Mouse (Mus musculus): ENCODE data around the gene 4931406C07Rik. TPM values are rescaled to one million over a fixed set of nuclear protein-coding genes. Genes with fewer than 3 reads are reported as not detected.
A peak's percentile ranks its signal among the peaks of the same experiment; 100 is the strongest.

The 4931406C07Rik gene
- polyA plus RNA-seq, 1 experiment from 2014 or later: 12.2 TPM

DNA sequence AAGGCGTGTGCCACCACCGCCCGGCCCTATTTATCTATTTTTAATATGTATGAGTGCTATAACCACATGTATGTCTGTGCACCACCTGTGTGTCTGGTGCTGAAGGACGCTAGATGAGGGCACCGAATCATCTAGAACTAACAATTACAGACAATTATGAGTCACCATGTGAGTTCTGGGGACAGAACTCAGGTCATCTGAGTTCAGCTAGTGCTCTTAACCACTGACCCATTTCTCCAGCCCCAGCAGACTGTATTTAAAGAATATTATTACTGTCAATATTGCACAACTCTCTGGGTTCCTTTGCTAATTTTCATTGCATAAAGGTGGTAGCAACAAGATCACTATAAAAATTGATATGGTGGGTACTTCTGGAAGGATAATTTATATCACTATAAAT lies 6.2 kb downstream of the 4931406C07Rik start:
- Histone ChIP-seq H3K36me3 (replicated peaks; ENCODE audit: control insufficient read depth, insufficient read depth) (peaks cover 12% of the 10 kb centered on the region), H3K27me3 (ENCODE audit: control insufficient read depth, insufficient read depth, low read length) (no peaks in the 10 kb centered on the region), H3K4me1 (replicated peaks; ENCODE audit: control insufficient read depth, insufficient read depth, low read length) (no peaks in the 10 kb centered on the region), H3K4me3 (replicated peaks; ENCODE audit: low read length) (no peak overlapping the region), H3K4me2 (replicated peaks) (no peak overlapping the region), H3K9ac (no peak overlapping the region), H3K9me3 (ENCODE audit: control insufficient read depth, low read length) (no peaks in the 10 kb centered on the region), H3K27ac (no peak overlapping the region)
- no peak for ATAC-seq (ENCODE audit: low FRiP score)
- 91% methylated on average over 5 of the region's 5 CpGs for whole genome bisulfite sequencing
- no peak for DNase-seq (ENCODE audit: low spot score)

DNA sequence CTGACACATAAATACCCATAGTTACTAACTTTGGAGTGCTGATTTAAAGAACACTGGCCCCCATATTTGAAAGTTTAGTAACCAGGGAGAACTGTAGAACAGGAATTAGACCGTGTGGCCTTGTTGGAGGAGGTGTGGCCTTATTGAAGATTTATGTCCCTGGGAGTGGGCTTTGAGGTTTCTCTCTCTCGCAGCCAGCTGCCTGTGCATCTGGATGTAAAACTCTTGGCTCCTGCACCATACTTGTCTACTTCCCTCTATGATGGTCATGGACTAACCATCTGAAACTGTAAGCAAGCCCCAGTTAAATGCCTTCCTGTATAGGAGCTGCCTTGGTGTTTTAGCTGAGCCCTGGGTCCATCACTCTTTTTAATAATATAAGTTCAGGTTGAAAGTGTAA lies 7.8 kb downstream of the 4931406C07Rik start:
- H3K4me2 ChIP-seq (replicated peaks): no peak overlapping the region
- DNase-seq (ENCODE audit: low spot score) (no peak), ATAC-seq (ENCODE audit: low FRiP score) (no peak)
- no peak overlapping the region for H3K27ac ChIP-seq
- H3K9me3 ChIP-seq (ENCODE audit: control insufficient read depth, low read length): no peaks in the 10 kb centered on the region
- no peak overlapping the region for H3K9ac ChIP-seq
- H3K4me3 ChIP-seq (replicated peaks; ENCODE audit: low read length): no peak overlapping the region
- H3K27me3 ChIP-seq (ENCODE audit: control insufficient read depth, insufficient read depth, low read length): no peaks in the 10 kb centered on the region
- H3K36me3 ChIP-seq (replicated peaks; ENCODE audit: control insufficient read depth, insufficient read depth): peaks cover 13% of the 10 kb centered on the region
- WGBS: 63% methylated on average over 2 of the region's 2 CpGs
- H3K4me1 ChIP-seq (replicated peaks; ENCODE audit: control insufficient read depth, insufficient read depth, low read length): no peaks in the 10 kb centered on the region

DNA sequence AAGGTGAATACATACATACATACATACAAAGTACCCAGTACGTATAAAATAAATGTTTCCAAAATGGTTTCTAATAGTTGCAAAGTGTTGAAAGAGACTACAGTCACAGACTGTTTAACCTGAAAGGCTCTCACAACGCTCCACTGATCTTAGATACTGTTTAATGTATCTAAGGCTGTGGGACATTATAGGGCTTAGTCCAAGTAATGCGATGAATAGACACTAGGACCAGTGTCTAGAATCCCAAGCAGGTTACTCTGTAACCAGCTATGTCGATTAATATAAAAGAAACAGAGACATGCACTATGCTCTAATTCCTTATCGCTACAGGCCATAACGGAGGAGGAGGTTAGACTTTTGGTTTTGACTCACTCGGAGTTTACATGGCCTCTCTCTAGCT lies 9.1 kb downstream of the 4931406C07Rik start:
- no peak overlapping the region for H3K27ac ChIP-seq
- no peaks in the 10 kb centered on the region for H3K27me3 ChIP-seq (ENCODE audit: control insufficient read depth, insufficient read depth, low read length)
- 85% methylated on average over 7 of the region's 7 CpGs for WGBS
- no peaks in the 10 kb centered on the region for H3K4me1 ChIP-seq (replicated peaks; ENCODE audit: control insufficient read depth, insufficient read depth, low read length)
- no peaks in the 10 kb centered on the region for H3K9me3 ChIP-seq (ENCODE audit: control insufficient read depth, low read length)
- no peak overlapping the region for H3K4me3 ChIP-seq (replicated peaks; ENCODE audit: low read length)
- peaks cover 18% of the 10 kb centered on the region for H3K36me3 ChIP-seq (replicated peaks; ENCODE audit: control insufficient read depth, insufficient read depth)
- H3K9ac ChIP-seq: no peak overlapping the region
- H3K4me2 ChIP-seq (replicated peaks): no peak overlapping the region
- no peak for DNase-seq (ENCODE audit: low spot score)
- no peak for ATAC-seq (ENCODE audit: low FRiP score)

DNA sequence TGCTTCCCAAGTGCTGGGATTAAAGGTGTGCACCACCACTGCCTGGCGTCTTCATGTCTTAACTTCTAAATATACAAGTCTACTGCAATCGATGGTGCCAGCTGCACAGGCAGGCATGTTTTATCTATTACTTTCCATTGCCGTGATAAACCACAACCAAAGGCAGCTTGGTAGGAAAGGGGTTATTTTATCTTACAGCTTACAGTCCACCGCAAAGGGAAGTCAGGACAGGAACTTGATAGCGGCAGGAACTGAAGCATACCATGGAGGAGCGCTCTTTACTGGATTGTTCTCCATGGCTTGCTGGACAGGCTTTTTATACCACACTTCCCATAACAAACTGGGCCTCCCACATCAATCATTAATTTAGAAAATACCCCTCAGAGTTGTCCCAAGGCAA lies 17.0 kb downstream of the 4931406C07Rik start:
- H3K9ac ChIP-seq: no peak overlapping the region
- H3K4me1 ChIP-seq (replicated peaks; ENCODE audit: control insufficient read depth, insufficient read depth, low read length): no peaks in the 10 kb centered on the region
- no peaks in the 10 kb centered on the region for H3K9me3 ChIP-seq (ENCODE audit: control insufficient read depth, low read length)
- DNase-seq (ENCODE audit: low spot score) (no peak), ATAC-seq (ENCODE audit: low FRiP score) (no peak)
- no peak overlapping the region for H3K4me3 ChIP-seq (replicated peaks; ENCODE audit: low read length)
- 90% methylated on average over 6 of the region's 6 CpGs for WGBS
- no peak overlapping the region for H3K27ac ChIP-seq
- no peak overlapping the region for H3K4me2 ChIP-seq (replicated peaks)
- peaks cover 26% of the 10 kb centered on the region for H3K36me3 ChIP-seq (replicated peaks; ENCODE audit: control insufficient read depth, insufficient read depth)
- H3K27me3 ChIP-seq (ENCODE audit: control insufficient read depth, insufficient read depth, low read length): no peaks in the 10 kb centered on the region

DNA sequence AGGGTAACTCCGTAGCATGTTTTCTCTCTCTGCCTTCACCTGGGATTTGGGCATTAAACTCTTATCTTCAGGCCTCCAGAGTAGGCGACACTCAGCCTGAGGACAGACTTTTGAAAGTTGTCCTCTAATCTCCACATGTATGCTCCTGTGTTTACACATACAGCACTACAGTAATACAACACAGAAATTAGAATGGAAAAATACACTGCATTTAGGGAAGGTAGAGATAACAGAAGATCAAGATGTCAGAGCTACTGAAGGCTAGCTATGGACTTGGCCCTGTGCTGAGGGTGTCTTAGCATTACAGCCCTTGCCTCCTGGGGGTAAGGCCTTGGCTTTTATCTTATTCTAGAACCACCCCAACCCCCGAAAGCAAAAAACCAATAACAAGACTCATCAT lies 17.8 kb downstream of the 4931406C07Rik start:
- peaks cover 25% of the 10 kb centered on the region for H3K36me3 ChIP-seq (replicated peaks; ENCODE audit: control insufficient read depth, insufficient read depth)
- ATAC-seq (ENCODE audit: low FRiP score): no peak
- 94% methylated on average over 3 of the region's 3 CpGs for WGBS
- H3K4me1 ChIP-seq (replicated peaks; ENCODE audit: control insufficient read depth, insufficient read depth, low read length): no peaks in the 10 kb centered on the region
- H3K9me3 ChIP-seq (ENCODE audit: control insufficient read depth, low read length): no peaks in the 10 kb centered on the region
- no peak for DNase-seq (ENCODE audit: low spot score)
- H3K9ac ChIP-seq: no peak overlapping the region
- H3K27ac ChIP-seq: no peak overlapping the region
- no peak overlapping the region for H3K4me2 ChIP-seq (replicated peaks)
- no peaks in the 10 kb centered on the region for H3K27me3 ChIP-seq (ENCODE audit: control insufficient read depth, insufficient read depth, low read length)
- H3K4me3 ChIP-seq (replicated peaks; ENCODE audit: low read length): no peak overlapping the region

DNA sequence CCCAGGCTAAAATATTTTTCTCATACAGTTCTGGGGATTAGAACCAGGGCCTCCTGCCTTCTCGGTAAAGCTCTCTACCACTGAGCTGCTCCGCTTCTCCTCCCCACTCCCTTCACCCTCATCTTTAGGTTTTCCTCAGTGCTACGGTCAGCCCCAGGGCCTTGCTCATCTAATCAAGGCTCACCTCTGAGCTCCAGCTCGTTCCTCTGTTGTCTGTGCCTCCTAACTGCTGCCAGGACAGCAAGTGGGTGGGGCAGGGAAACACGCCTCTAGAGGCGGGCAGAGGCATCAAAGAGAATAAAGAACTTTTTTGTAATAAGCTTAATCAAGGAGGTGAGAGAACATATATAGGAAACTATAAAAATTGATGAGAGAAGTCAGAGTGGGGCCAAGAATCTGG lies 18.4 kb downstream of the 4931406C07Rik start:
- WGBS: 57% methylated on average over 6 of the region's 6 CpGs
- no peak overlapping the region for H3K27ac ChIP-seq
- ATAC-seq (ENCODE audit: low FRiP score): no peak

DNA sequence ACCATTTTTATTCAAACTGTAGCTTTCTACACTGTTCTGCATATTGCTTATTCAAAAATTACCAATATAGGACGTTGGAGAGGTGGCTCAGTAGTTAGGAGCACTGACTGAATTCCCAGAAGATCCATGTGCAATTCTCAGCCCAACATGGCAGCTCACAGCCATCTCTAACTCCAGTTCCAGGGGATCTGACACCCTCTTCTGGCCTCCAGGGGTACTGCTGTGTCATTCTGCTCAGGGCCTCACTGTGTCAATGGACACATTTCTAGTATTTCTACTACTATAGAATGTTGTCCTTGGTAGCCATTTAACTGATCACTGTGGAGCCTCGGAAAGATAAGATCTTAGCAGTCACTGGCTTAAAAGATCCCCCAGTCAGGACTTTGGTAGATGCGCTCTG lies 20.8 kb downstream of the 4931406C07Rik start:
- no peak overlapping the region for H3K4me3 ChIP-seq (replicated peaks; ENCODE audit: low read length)
- 68% methylated on average over 3 of the region's 3 CpGs for WGBS
- no peak overlapping the region for H3K27ac ChIP-seq
- no peak overlapping the region for H3K4me2 ChIP-seq (replicated peaks)
- H3K27me3 ChIP-seq (ENCODE audit: control insufficient read depth, insufficient read depth, low read length): no peaks in the 10 kb centered on the region
- ATAC-seq (ENCODE audit: low FRiP score) (no peak), DNase-seq (ENCODE audit: low spot score) (no peak)
- H3K9ac ChIP-seq: no peak overlapping the region
- H3K36me3 ChIP-seq (replicated peaks; ENCODE audit: control insufficient read depth, insufficient read depth): peaks cover 22% of the 10 kb centered on the region
- no peaks in the 10 kb centered on the region for H3K9me3 ChIP-seq (ENCODE audit: control insufficient read depth, low read length)
- peaks cover 4% of the 10 kb centered on the region for H3K4me1 ChIP-seq (replicated peaks; ENCODE audit: control insufficient read depth, insufficient read depth, low read length)

More for the DNA sequence above, 18.4 kb downstream of the 4931406C07Rik start:
- Histone ChIP-seq H3K4me2 (replicated peaks) (no peak overlapping the region), H3K27me3 (ENCODE audit: control insufficient read depth, insufficient read depth, low read length) (no peaks in the 10 kb centered on the region), H3K4me3 (replicated peaks; ENCODE audit: low read length) (no peak overlapping the region), H3K36me3 (replicated peaks; ENCODE audit: control insufficient read depth, insufficient read depth) (peaks cover 20% of the 10 kb centered on the region), H3K4me1 (replicated peaks; ENCODE audit: control insufficient read depth, insufficient read depth, low read length) (no peaks in the 10 kb centered on the region), H3K9ac (no peak overlapping the region), H3K9me3 (ENCODE audit: control insufficient read depth, low read length) (no peaks in the 10 kb centered on the region)
- DNase-seq (ENCODE audit: low spot score): no peak

DNA sequence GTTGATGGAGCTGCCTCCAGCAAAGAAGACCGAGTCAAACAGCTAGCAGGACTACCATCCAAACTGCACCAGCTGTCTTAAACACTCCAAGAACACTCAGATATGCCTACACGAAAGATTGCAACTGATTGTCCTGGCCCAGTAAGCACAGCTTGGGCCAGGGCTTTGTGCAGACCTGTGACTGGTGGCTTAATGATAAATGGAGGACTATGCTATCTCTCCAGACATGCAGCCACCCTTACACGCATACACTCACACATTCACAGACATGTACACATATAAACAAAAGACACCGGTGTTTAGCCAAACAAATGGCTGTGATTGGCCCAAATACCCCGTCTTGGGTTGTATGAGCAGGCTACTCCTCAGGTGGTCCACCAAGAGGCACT lies 25.8 kb downstream of the 4931406C07Rik start:
- WGBS: 48% methylated on average over 5 of the region's 5 CpGs
- Histone ChIP-seq H3K27me3 (ENCODE audit: control insufficient read depth, insufficient read depth, low read length) (no peaks in the 10 kb centered on the region), H3K4me1 (replicated peaks; ENCODE audit: control insufficient read depth, insufficient read depth, low read length) (peaks cover 14% of the 10 kb centered on the region), H3K4me3 (replicated peaks; ENCODE audit: low read length) (peak overlapping the region; percentile 87), H3K9me3 (ENCODE audit: control insufficient read depth, low read length) (no peaks in the 10 kb centered on the region), H3K9ac (peak overlapping the region; percentile 96), H3K4me2 (replicated peaks) (peak overlapping the region; percentile 64), H3K27ac (peak overlapping the region; percentile 32; the same call in 1 of the 2 replicates), H3K36me3 (replicated peaks; ENCODE audit: control insufficient read depth, insufficient read depth) (peaks cover 29% of the 10 kb centered on the region)
- DNase-seq (ENCODE audit: low spot score) (no peak), ATAC-seq (ENCODE audit: low FRiP score) (no peak)

DNA sequence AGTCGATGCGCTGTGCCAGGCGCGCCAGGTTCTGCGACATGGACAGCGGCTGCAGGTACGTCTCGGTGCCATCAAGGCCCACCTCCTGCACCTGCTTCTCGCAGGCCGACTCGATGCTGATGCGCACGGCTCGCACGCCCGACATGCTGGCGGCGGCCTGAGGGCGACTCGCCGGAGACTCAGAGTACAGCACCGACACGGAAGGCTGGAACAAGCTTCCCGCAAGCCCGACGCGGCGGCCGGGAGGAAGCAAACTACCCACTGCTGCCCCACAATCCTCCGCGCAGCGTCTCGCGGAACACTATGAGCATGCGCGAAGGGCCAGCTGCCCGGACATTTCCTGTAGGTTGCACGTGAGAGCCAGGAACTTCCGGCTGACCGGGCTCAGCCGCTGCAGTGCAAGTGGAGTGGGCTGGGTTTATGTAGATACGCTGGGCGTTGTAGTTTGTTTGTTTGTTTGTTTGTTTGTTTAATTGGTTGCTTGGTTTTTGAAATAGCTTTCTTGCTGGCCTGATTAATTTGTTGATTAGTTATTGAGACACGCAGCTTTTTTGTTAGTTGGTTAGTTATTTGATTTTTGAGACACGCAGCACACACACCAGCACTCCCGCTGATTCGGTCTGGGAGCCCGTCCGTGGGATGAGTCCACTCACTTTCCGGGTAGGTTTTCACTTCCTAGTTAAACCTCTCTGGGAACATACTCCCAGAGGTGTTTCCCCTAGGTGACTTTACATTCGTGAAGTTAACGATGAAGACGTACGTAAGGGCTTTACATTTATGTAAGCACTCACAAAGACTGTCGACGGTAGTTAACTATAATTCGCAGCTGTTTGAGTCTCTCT lies 26.4 kb downstream of the 4931406C07Rik start, which contains the start of gene Med17:
TSS of gene Med17 (minus strand) at position 283 of the 842 bp plus-strand sequence.
- Histone ChIP-seq H3K4me2 (replicated peaks) (peak within 1 kb of the TSS; percentile 64), H3K27ac (peak within 1 kb of the TSS; percentile 87), H3K4me3 (replicated peaks; ENCODE audit: low read length) (peak within 1 kb of the TSS; percentile 87), H3K36me3 (replicated peaks; ENCODE audit: control insufficient read depth, insufficient read depth) (peaks cover 35% of the 10 kb centered on the region), H3K9ac (peak within 1 kb of the TSS; percentile 96), H3K4me1 (replicated peaks; ENCODE audit: control insufficient read depth, insufficient read depth, low read length) (peaks cover 14% of the 10 kb centered on the region), H3K9me3 (ENCODE audit: control insufficient read depth, low read length) (no peaks in the 10 kb centered on the region), H3K27me3 (ENCODE audit: control insufficient read depth, insufficient read depth, low read length) (no peaks in the 10 kb centered on the region)
- WGBS: 1% methylated on average over 57 of the region's 57 CpGs
- DNase-seq (ENCODE audit: low spot score) (peak; percentile 98), ATAC-seq (ENCODE audit: low FRiP score) (peak; percentile 99)
